In the genomic region with DNA sequence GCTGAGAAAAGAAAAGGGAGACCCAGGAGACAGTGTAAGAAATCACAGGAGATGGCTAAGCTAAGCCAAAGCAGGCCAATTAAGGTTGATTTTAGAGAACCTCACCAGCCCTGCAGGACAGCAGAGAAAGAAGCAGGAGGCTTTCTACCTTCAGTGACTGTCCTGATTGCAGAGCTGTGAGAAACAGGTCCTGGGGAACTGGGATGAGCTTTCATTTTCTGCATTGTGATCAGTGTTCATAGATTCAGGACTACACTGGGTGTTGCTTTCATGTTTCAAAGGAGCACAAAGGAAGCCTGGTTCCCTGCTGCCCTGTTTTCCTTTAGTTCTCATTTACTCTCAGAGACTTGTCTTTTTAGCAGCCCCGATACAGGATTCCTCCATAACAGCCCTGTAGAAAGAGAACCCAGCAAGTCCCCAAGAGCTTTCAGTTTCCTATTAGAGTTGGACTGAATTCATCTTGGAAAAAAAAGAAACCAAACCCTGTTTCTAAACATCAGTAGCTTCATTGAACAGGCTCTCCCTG, we compare ENCODE assay signal across 23 mouse cellular contexts.
DNase-seq lines count a peak whose midpoint lies in the region; ATAC-seq and TF ChIP-seq lines count a peak whose summit lies in the region.
"Had no signal": no experiment of that assay in that cellular context is flagged by ENCODE, and none has a peak within 500 bp of the region (broad histone marks: within the 10 kb centered on the region; RNA-seq: fewer than 3 reads in every experiment).

No protein-coding gene starts in this region.

- no peak overlapping the region for H3K27ac ChIP-seq in forebrain, embryonic 14.5 days (ENCODE audit: low read depth, low read length)
- no peak overlapping the region for H3K27ac ChIP-seq in forebrain, embryonic 11.5 days (ENCODE audit: low read depth, low read length)
- 0 out of 2 replicates have a peak overlapping the region, but pooled peaks have one; percentile 0 for H3K27ac ChIP-seq in forebrain, postnatal 0 days (ENCODE audit: low read depth, low read length)
- H3K27ac ChIP-seq: embryonic facial prominence, embryonic 12.5 days; heart, embryonic 10.5 days; hindbrain, embryonic 13.5 days; intestine, embryonic 15.5 days; limb, embryonic 13.5 days; liver, embryonic 13.5 days; macrophage; midbrain, embryonic 12.5 days had no signal

- peak; percentile 58; the same call in 1 of the 2 replicates for ATAC-seq in forebrain, embryonic 14.5 days
- no peak for ATAC-seq in forebrain, embryonic 11.5 days (replicated peaks; ENCODE audit: low FRiP score)
- ATAC-seq in forebrain, postnatal 0 days, result no peak; the same call in 1 of the 2 replicates
- ATAC-seq: intestine, embryonic 15.5 days had no signal

- H3K36me3 ChIP-seq in forebrain, embryonic 14.5 days (ENCODE audit: control insufficient read depth, insufficient read depth, low read length), result no peaks in the 10 kb centered on the region
- H3K36me3 ChIP-seq in forebrain, embryonic 11.5 days (ENCODE audit: control insufficient read depth, insufficient read depth, low read length), result no peaks in the 10 kb centered on the region
- no peaks in the 10 kb centered on the region for H3K36me3 ChIP-seq in forebrain, postnatal 0 days (ENCODE audit: insufficient read depth)
- H3K36me3 ChIP-seq: embryonic facial prominence, embryonic 12.5 days; G1E; heart, embryonic 10.5 days; hindbrain, embryonic 13.5 days; intestine, embryonic 15.5 days; limb, embryonic 13.5 days; liver, embryonic 13.5 days; midbrain, embryonic 12.5 days had no signal

- WGBS in forebrain, embryonic 14.5 days, result 0% methylated on average over 1 of the region's 1 CpGs
- WGBS in forebrain, embryonic 11.5 days, result 5% methylated on average over 1 of the region's 1 CpGs
- WGBS in forebrain, postnatal 0 days, result 15% methylated on average over 1 of the region's 1 CpGs

- H3K9me3 ChIP-seq in forebrain, embryonic 14.5 days (replicated peaks; ENCODE audit: control insufficient read depth, low read length), result no peaks in the 10 kb centered on the region
- H3K9me3 ChIP-seq in forebrain, embryonic 11.5 days (ENCODE audit: control insufficient read depth, low read length), result no peaks in the 10 kb centered on the region
- no peaks in the 10 kb centered on the region for H3K9me3 ChIP-seq in forebrain, postnatal 0 days (ENCODE audit: low read length)
- H3K9me3 ChIP-seq: embryonic facial prominence, embryonic 12.5 days; G1E; heart, embryonic 10.5 days; hindbrain, embryonic 13.5 days; intestine, embryonic 15.5 days; limb, embryonic 13.5 days; liver, embryonic 13.5 days; midbrain, embryonic 12.5 days had no signal

- DNase-seq in forebrain, embryonic 14.5 days (ENCODE audit: low spot score), result peak; percentile 63
- DNase-seq in forebrain, embryonic 11.5 days (ENCODE audit: low spot score), result no peak
- peak; percentile 13 to 22 for DNase-seq in layer of hippocampus, postnatal 14 days (ENCODE audit: low spot score in 2 of 2)
- DNase-seq in layer of hippocampus, adult 9-10 months (ENCODE audit: low spot score), result no peak
- peak; percentile 47 for DNase-seq in Muller cell, postnatal 12 days (ENCODE audit: inconsistent ontology term)
- peak; percentile 43 for DNase-seq in forebrain, postnatal 0 days
- DNase-seq in heart, postnatal 14 days, result no peak
- no peak for DNase-seq in thymus, postnatal 25 days
- DNase-seq: adrenal gland, postnatal 14 days; cerebellum, adult 8-10 months; kidney, postnatal 36 days; liver, embryonic 13.5 days; lung, embryonic 14.5 days; thymus, postnatal 14 days had no signal

- H3K9ac ChIP-seq in forebrain, embryonic 14.5 days (ENCODE audit: low read length), result no peak overlapping the region
- H3K9ac ChIP-seq in forebrain, embryonic 11.5 days (ENCODE audit: low read length), result no peak overlapping the region
- H3K9ac ChIP-seq in forebrain, postnatal 0 days, result no peak overlapping the region
- H3K9ac ChIP-seq: embryonic facial prominence, embryonic 12.5 days; hindbrain, embryonic 13.5 days; intestine, embryonic 15.5 days; limb, embryonic 13.5 days; liver, embryonic 13.5 days; lung, embryonic 14.5 days; midbrain, embryonic 12.5 days had no signal

- no peak for TF ChIP-seq CTCF in forebrain, postnatal 0 days (IDR thresholded peaks at IDR 0.05; ENCODE audit: low read depth)

- intact Hi-C loops in heart, postnatal 14 days (cut with DNase I), result no loop called here

- H3K4me3 ChIP-seq in forebrain, embryonic 14.5 days (ENCODE audit: low read depth, low read length), result no peak overlapping the region
- no peak overlapping the region for H3K4me3 ChIP-seq in forebrain, embryonic 11.5 days (ENCODE audit: low read depth, low read length)
- no peak overlapping the region for H3K4me3 ChIP-seq in forebrain, postnatal 0 days (ENCODE audit: low read depth, low read length)
- H3K4me3 ChIP-seq: embryonic facial prominence, embryonic 12.5 days; erythroblast, embryonic 14.5 days; heart, embryonic 10.5 days; hindbrain, embryonic 13.5 days; intestine, embryonic 15.5 days; limb, embryonic 13.5 days; liver, embryonic 13.5 days; midbrain, embryonic 12.5 days had no signal

- H3K27me3 ChIP-seq in forebrain, embryonic 14.5 days (replicated peaks; ENCODE audit: control insufficient read depth, insufficient read depth, low read length), result no peaks in the 10 kb centered on the region
- no peaks in the 10 kb centered on the region for H3K27me3 ChIP-seq in forebrain, embryonic 11.5 days (ENCODE audit: control insufficient read depth, insufficient read depth, low read length)
- no peaks in the 10 kb centered on the region for H3K27me3 ChIP-seq in forebrain, postnatal 0 days (ENCODE audit: insufficient read depth, low read length)
- H3K27me3 ChIP-seq: embryonic facial prominence, embryonic 12.5 days; hindbrain, embryonic 13.5 days; intestine, embryonic 15.5 days; limb, embryonic 13.5 days; liver, embryonic 13.5 days; midbrain, embryonic 12.5 days had no signal

- H3K4me1 ChIP-seq in forebrain, embryonic 14.5 days (ENCODE audit: control insufficient read depth, insufficient read depth, low read length), result no peaks in the 10 kb centered on the region
- peaks cover 3% of the 10 kb centered on the region; the same call in 1 of the 2 replicates for H3K4me1 ChIP-seq in forebrain, embryonic 11.5 days (replicated peaks; ENCODE audit: control insufficient read depth, insufficient read depth, low read length)
- H3K4me1 ChIP-seq in forebrain, postnatal 0 days (ENCODE audit: insufficient read depth), result no peaks in the 10 kb centered on the region
- H3K4me1 ChIP-seq: embryonic facial prominence, embryonic 12.5 days; heart, embryonic 10.5 days; intestine, embryonic 15.5 days; limb, embryonic 13.5 days; liver, embryonic 13.5 days had no signal

- no peak overlapping the region for H3K4me2 ChIP-seq in forebrain, embryonic 14.5 days (ENCODE audit: low read length)
- no peak overlapping the region for H3K4me2 ChIP-seq in forebrain, embryonic 11.5 days (ENCODE audit: low read depth, low read length, severe bottlenecking)
- no peak overlapping the region for H3K4me2 ChIP-seq in forebrain, postnatal 0 days (ENCODE audit: low read depth)
- H3K4me2 ChIP-seq: embryonic facial prominence, embryonic 12.5 days; hindbrain, embryonic 13.5 days; intestine, embryonic 15.5 days; limb, embryonic 13.5 days; liver, embryonic 13.5 days; lung, embryonic 14.5 days; midbrain, embryonic 12.5 days had no signal

Comparison
In these comparisons a context has a peak if more than half of its experiments do, and no peak if none do; other contexts are left out.
1. DNase-seq: peak in forebrain, embryonic 14.5 days (single experiment), layer of hippocampus, postnatal 14 days (2 of 2), Muller cell, postnatal 12 days (single experiment) and forebrain, postnatal 0 days (single experiment); none in forebrain, embryonic 11.5 days (single experiment), layer of hippocampus, adult 9-10 months (single experiment), heart, postnatal 14 days (0 of 2) and thymus, postnatal 25 days (single experiment).